Mouse (Mus musculus): Measurements from ENCODE around the gene Hes3. TPM values are rescaled to one million over a fixed set of nuclear protein-coding genes. Genes with fewer than 3 reads are reported as not detected.

Hes3 gene
- not detected in 2 replicates for polyA plus RNA-seq (2015; fragmentation: Nextera tagmentation; extraction: Ambion mirVana)

DNA sequence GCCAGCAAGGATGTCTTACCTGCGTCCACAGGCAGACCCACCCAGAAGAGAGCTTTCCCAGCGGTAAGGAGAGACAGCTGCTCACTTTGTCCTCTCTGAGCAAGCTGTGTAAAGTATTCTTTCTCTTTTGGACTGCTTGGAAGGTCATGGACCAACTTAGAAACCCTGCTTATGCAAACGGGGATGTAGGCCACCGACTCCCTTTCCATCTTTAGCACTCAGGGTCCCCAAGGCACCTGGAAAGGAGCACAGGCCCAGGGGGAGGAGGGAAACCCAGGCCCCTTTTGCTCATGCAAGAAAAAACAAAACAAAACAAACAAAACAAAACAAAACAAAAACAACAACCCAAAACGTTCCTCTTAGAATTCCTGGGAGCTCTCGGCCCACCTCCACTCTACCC is at the start of gene Hes3:
Hes3 (minus strand) TSS at position 101 of the 400 bp plus-strand sequence.
- H3K27ac ChIP-seq (ENCODE audit: low read length), result no peak within 1 kb of the TSS
- peak within 1 kb of the TSS; percentile 64 for H3K4me2 ChIP-seq (ENCODE audit: low read length)
- peaks cover 76% of the 10 kb centered on the region for H3K27me3 ChIP-seq (replicated peaks; ENCODE audit: control insufficient read depth, insufficient read depth, low read length)
- no peaks in the 10 kb centered on the region for H3K9me3 ChIP-seq (ENCODE audit: control insufficient read depth, low read length)
- peak within 1 kb of the TSS; percentile 36 for H3K4me3 ChIP-seq (replicated peaks; ENCODE audit: low read length)
- ATAC-seq, result no peak
- peaks cover 29% of the 10 kb centered on the region for H3K4me1 ChIP-seq (replicated peaks; ENCODE audit: control insufficient read depth, insufficient read depth, low read length)
- H3K9ac ChIP-seq (replicated peaks; ENCODE audit: low read depth, low read length), result peak within 1 kb of the TSS; percentile 57
- 13% methylated on average over 6 of the region's 6 CpGs for WGBS
- no peaks in the 10 kb centered on the region for H3K36me3 ChIP-seq (ENCODE audit: control insufficient read depth, insufficient read depth)

- 36% methylated on average over 15 of the region's 15 CpGs for WGBS
- no peak overlapping the region for H3K9ac ChIP-seq (replicated peaks; ENCODE audit: low read depth, low read length)
Measured at GRCm38 (mm10) chr4:152340584-152341284, 49.3 kb upstream of the Hes3 start.

DNA sequence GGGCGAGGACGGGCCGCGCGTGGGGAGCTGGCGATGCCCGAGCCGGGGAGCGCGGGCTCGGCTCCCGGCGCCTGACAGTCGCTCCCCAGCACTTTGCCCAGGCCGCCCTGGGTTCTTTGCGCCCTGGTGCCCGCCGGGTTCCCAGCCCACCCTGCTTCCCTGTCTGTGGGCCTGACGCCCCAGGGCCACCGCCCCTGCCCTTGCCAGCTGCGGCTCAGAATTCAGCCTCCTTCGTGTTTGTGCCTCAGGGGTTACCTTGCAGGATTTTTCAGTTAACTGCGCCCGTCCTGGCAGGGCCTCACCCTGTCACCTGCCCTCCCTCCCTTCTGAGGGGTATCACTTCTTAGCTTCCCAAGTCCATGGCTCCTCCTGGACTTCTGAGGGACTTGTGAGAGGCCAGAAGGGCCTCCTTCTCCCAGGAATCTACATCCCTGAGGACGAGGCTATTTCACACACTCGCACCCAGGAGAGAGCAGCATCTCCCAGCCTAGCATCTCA is 47.9 kb upstream of the Hes3 start:
- peaks cover 3% of the 10 kb centered on the region; the same call in 1 of the 2 replicates for H3K36me3 ChIP-seq (ENCODE audit: control insufficient read depth, insufficient read depth)
- peak overlapping the region; percentile 70 for H3K4me3 ChIP-seq (replicated peaks; ENCODE audit: low read length)
- WGBS, result 1% methylated on average over 11 of the region's 26 CpGs
- peak; percentile 26 for ATAC-seq
- H3K27ac ChIP-seq (ENCODE audit: low read length), result peak overlapping the region; percentile 39
- peaks cover 20% of the 10 kb centered on the region for H3K4me1 ChIP-seq (replicated peaks; ENCODE audit: control insufficient read depth, insufficient read depth, low read length)
- H3K9me3 ChIP-seq (ENCODE audit: control insufficient read depth, low read length), result no peaks in the 10 kb centered on the region
- H3K27me3 ChIP-seq (replicated peaks; ENCODE audit: control insufficient read depth, insufficient read depth, low read length), result no peaks in the 10 kb centered on the region
- peak overlapping the region; percentile 81 for H3K4me2 ChIP-seq (ENCODE audit: low read length)
- peak overlapping the region; percentile 80 for H3K9ac ChIP-seq (replicated peaks; ENCODE audit: low read depth, low read length)

More at GRCm38 (mm10) chr4:152340584-152341284, 49.3 kb upstream of the Hes3 start:
- no peaks in the 10 kb centered on the region for H3K36me3 ChIP-seq (ENCODE audit: control insufficient read depth, insufficient read depth)
- H3K9me3 ChIP-seq (ENCODE audit: control insufficient read depth, low read length), result no peaks in the 10 kb centered on the region
- H3K4me3 ChIP-seq (replicated peaks; ENCODE audit: low read length), result no peak overlapping the region
- no peak for ATAC-seq
- H3K27ac ChIP-seq (ENCODE audit: low read length), result no peak overlapping the region
- peaks cover 20% of the 10 kb centered on the region for H3K4me1 ChIP-seq (replicated peaks; ENCODE audit: control insufficient read depth, insufficient read depth, low read length)
- no peaks in the 10 kb centered on the region for H3K27me3 ChIP-seq (replicated peaks; ENCODE audit: control insufficient read depth, insufficient read depth, low read length)
- H3K4me2 ChIP-seq (ENCODE audit: low read length), result peak overlapping the region; percentile 81

DNA sequence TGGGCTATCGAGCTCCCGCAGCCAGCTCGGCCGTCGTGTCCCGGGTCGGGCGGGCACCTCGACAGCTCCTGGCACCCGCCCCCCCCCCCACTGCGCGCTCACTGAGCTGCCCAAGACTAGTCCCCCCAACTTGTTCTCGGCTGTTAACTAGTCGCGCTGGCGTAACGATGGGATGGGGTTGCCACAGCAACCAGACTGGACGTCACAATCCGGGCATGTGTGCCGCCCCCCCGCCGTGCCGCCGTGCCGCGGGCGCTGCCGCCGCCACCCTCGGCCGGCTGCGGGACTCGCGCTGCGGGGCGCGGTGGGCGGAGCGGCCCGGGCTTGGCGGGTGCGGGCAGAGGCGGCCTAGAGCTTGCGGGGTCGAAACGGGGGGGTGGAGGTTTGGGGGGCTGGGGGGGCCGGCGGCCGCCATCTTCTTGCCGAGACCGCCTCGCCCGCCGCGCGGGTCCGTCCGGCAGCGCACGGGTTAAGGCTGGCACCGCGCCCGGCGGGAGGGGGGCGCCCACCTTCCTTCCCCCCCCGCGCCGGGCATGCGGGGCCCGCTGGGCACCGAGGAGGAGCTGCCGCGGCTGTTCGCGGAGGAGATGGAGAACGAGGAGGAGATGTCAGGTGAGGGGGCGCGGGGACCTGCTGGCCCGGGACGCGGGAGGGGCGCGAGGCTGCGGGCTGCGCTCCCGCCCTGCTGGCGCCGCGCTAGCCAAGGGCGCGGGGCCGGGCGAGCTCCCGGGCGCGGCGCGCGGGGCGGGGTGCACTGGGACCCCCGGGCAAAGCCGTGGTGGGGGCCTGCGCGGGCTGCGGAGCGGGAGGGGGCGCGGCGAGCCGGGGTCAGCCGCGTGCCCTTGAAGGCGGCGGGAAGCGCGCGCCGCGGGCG is 47.2 kb upstream of the Hes3 start, which contains the start of gene Chd5:
Chd5 (plus strand) TSS at position 233 of the 874 bp plus-strand sequence.
- H3K4me1 ChIP-seq (replicated peaks; ENCODE audit: control insufficient read depth, insufficient read depth, low read length), result peaks cover 20% of the 10 kb centered on the region
- peak; percentile 55 for ATAC-seq
- H3K9ac ChIP-seq (replicated peaks; ENCODE audit: low read depth, low read length), result peak within 1 kb of the TSS; percentile 80
- WGBS, result under 1% methylated on average over 59 of the region's 120 CpGs
- H3K27me3 ChIP-seq (replicated peaks; ENCODE audit: control insufficient read depth, insufficient read depth, low read length), result no peaks in the 10 kb centered on the region
- H3K4me3 ChIP-seq (replicated peaks; ENCODE audit: low read length), result peak within 1 kb of the TSS; percentile 70
- peak within 1 kb of the TSS; percentile 39 for H3K27ac ChIP-seq (ENCODE audit: low read length)
- no peaks in the 10 kb centered on the region for H3K9me3 ChIP-seq (ENCODE audit: control insufficient read depth, low read length)
- H3K36me3 ChIP-seq (ENCODE audit: control insufficient read depth, insufficient read depth), result peaks cover 6% of the 10 kb centered on the region; the same call in 1 of the 2 replicates
- H3K4me2 ChIP-seq (ENCODE audit: low read length), result peak within 1 kb of the TSS; percentile 81

DNA sequence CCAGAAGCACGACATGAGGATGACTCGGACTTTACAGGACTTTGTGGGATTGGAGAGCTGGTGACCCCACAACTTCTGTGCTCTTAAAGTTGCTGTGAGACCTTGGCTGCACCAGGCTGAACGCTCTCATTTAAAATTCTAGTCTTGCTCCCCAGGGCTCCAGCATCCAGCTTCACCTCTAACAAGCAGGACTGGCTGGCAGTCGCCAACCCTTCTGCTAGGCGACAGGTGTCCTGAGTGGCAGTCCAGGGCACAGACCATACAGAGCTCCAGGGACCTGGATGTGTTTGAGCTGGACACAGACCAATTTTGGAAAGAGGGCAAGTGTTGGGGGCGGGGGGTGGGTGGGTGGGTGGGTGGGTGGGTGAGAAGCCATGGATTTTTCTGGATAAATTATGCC is 46.3 kb upstream of the Hes3 start:
- H3K4me1 ChIP-seq (replicated peaks; ENCODE audit: control insufficient read depth, insufficient read depth, low read length), result peaks cover 23% of the 10 kb centered on the region
- no peaks in the 10 kb centered on the region for H3K9me3 ChIP-seq (ENCODE audit: control insufficient read depth, low read length)
- H3K27me3 ChIP-seq (replicated peaks; ENCODE audit: control insufficient read depth, insufficient read depth, low read length), result no peaks in the 10 kb centered on the region
- H3K4me3 ChIP-seq (replicated peaks; ENCODE audit: low read length), result no peak overlapping the region
- H3K36me3 ChIP-seq (ENCODE audit: control insufficient read depth, insufficient read depth), result peaks cover 10% of the 10 kb centered on the region
- H3K9ac ChIP-seq (replicated peaks; ENCODE audit: low read depth, low read length), result no peak overlapping the region
- ATAC-seq, result no peak
- WGBS, result 17% methylated on average over 6 of the region's 6 CpGs
- H3K4me2 ChIP-seq (ENCODE audit: low read length), result no peak overlapping the region
- no peak overlapping the region for H3K27ac ChIP-seq (ENCODE audit: low read length)

DNA sequence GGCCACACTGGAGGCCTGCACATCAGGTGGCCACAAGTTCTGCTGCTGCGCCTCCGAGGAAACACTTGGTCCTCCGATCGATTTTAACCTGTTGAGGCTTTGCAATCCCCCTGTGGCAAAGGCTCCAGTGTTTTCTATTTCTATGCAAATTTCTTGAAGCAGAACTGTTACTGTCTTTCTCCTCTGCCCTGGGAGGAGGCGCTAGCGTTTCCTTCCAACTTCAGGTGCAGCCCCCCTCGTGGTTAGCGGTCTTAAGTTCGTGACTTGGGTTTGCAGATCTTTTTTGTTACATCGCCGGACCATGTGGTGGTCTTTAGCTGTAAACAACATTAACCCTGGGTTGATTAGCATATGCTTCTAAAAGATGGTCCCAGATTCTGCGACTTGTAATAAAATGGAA is 42.1 kb upstream of the Hes3 start:
- 86% methylated on average over 12 of the region's 12 CpGs for WGBS
- Histone ChIP-seq H3K4me1 (replicated peaks; ENCODE audit: control insufficient read depth, insufficient read depth, low read length) (0 out of 2 replicates have a peak, but pooled peaks cover 7% of the 10 kb centered on the region), H3K36me3 (ENCODE audit: control insufficient read depth, insufficient read depth) (peaks cover 29% of the 10 kb centered on the region), H3K9ac (replicated peaks; ENCODE audit: low read depth, low read length) (no peak overlapping the region), H3K9me3 (ENCODE audit: control insufficient read depth, low read length) (no peaks in the 10 kb centered on the region), H3K27ac (ENCODE audit: low read length) (no peak overlapping the region), H3K4me2 (ENCODE audit: low read length) (no peak overlapping the region), H3K4me3 (replicated peaks; ENCODE audit: low read length) (no peak overlapping the region), H3K27me3 (replicated peaks; ENCODE audit: control insufficient read depth, insufficient read depth, low read length) (no peaks in the 10 kb centered on the region)
- ATAC-seq, result no peak

GRCm38 (mm10) chr4:152332952-152333351 is 41.5 kb upstream of the Hes3 start:
- H3K4me2 ChIP-seq (ENCODE audit: low read length), result no peak overlapping the region
- H3K36me3 ChIP-seq (ENCODE audit: control insufficient read depth, insufficient read depth), result peaks cover 32% of the 10 kb centered on the region
- peaks cover 3% of the 10 kb centered on the region; the same call in 1 of the 2 replicates for H3K4me1 ChIP-seq (replicated peaks; ENCODE audit: control insufficient read depth, insufficient read depth, low read length)
- no peaks in the 10 kb centered on the region for H3K27me3 ChIP-seq (replicated peaks; ENCODE audit: control insufficient read depth, insufficient read depth, low read length)
- no peak overlapping the region for H3K27ac ChIP-seq (ENCODE audit: low read length)
- ATAC-seq, result peak; percentile 66
- H3K4me3 ChIP-seq (replicated peaks; ENCODE audit: low read length), result no peak overlapping the region
- WGBS, result 29% methylated on average over 2 of the region's 2 CpGs
- no peaks in the 10 kb centered on the region for H3K9me3 ChIP-seq (ENCODE audit: control insufficient read depth, low read length)
- no peak overlapping the region for H3K9ac ChIP-seq (replicated peaks; ENCODE audit: low read depth, low read length)

DNA sequence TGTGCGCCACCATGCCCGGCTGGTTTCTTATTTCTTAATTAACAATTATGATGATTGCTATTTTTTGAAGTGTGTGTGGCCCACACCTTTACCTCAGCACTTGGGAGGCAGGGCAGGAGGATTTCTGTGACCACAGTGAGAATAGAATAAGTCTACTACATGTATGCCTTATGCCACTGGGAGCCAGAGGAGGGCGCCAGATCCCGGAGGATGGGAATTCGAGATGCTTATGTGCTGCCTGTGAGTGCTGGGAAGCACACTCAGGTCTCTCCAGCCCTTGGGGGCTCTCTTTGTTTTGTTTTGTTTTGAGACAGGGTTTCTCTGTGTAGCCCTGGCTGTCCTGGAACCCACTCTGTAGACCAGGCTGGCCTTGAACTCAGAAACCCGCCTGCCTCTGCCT is 37.2 kb upstream of the Hes3 start:
- Histone ChIP-seq H3K27me3 (replicated peaks; ENCODE audit: control insufficient read depth, insufficient read depth, low read length) (no peaks in the 10 kb centered on the region), H3K27ac (ENCODE audit: low read length) (no peak overlapping the region), H3K4me2 (ENCODE audit: low read length) (no peak overlapping the region), H3K4me3 (replicated peaks; ENCODE audit: low read length) (no peak overlapping the region), H3K9me3 (ENCODE audit: control insufficient read depth, low read length) (no peaks in the 10 kb centered on the region), H3K36me3 (ENCODE audit: control insufficient read depth, insufficient read depth) (peaks cover 26% of the 10 kb centered on the region), H3K9ac (replicated peaks; ENCODE audit: low read depth, low read length) (no peak overlapping the region), H3K4me1 (replicated peaks; ENCODE audit: control insufficient read depth, insufficient read depth, low read length) (peaks cover 21% of the 10 kb centered on the region)
- WGBS, result 78% methylated on average over 6 of the region's 6 CpGs
- no peak for ATAC-seq

DNA sequence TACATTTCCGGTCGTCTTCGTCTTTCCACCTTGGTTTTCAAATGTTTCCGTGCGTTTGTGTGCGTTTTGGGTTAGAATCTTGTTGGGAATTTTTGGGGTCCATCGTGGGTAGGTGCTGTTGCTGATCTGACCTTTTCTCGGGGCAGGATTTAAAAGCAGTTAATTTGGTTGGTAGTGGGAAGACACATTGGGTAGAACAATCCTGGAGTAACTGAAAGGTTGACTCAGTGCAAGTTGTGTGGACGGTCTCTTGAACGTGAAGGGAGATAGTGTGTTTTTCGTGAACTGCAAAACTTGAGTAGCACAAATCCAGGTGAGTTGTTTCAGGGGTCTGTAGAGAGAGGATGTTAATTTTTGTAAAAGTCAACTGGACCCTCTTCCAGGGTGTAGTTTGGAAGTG is 35.1 kb upstream of the Hes3 start:
- Histone ChIP-seq H3K27ac (ENCODE audit: low read length) (no peak overlapping the region), H3K36me3 (ENCODE audit: control insufficient read depth, insufficient read depth) (peaks cover 20% of the 10 kb centered on the region), H3K4me1 (replicated peaks; ENCODE audit: control insufficient read depth, insufficient read depth, low read length) (peaks cover 19% of the 10 kb centered on the region), H3K4me3 (replicated peaks; ENCODE audit: low read length) (peak overlapping the region; percentile 98), H3K9me3 (ENCODE audit: control insufficient read depth, low read length) (no peaks in the 10 kb centered on the region), H3K9ac (replicated peaks; ENCODE audit: low read depth, low read length) (peak overlapping the region; percentile 96), H3K4me2 (ENCODE audit: low read length) (peak overlapping the region; percentile 92), H3K27me3 (replicated peaks; ENCODE audit: control insufficient read depth, insufficient read depth, low read length) (no peaks in the 10 kb centered on the region)
- 2% methylated on average over 11 of the region's 11 CpGs for WGBS
- ATAC-seq, result no peak
